Mouse (Mus musculus): ENCODE measurements around the gene Lrrc51.
A peak's percentile ranks its signal among the peaks of the same experiment; 100 is the strongest.

Lrrc51 gene

DNA sequence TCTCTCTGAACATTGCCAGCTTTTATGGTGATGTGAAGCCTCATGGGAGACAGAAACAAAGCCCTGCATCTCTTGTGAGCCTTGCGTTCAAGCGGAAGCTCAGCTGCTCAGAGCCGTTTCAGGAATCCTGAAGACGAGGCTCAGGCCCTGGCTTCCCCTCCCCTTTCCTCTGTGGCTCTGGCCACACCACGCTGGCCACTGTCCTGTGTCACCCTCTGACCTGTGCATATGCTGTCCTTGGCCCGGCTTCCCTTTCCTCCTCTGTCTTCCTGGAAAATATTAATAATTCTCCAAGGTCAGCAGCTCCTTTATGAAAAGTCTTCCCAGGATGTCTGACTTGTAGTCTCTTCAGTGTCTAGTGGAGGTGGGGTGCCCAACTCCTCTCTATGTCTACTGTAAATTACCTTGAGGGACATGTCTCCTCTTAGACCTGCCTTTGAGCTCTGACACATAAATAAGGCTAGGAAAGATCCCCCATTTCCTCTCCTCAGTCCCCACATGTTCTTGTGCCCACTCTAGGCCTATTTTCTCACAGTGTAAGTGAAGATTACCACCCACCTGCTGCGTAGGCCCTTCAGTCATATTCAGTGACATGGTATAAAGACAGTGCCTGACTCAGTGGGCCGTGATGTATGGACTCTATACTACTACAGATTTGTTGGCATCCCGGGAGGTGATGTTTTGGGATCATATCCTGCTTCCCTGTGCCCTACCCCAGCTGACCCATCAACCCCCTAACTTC lies 51.1 kb downstream of the Lrrc51 start:
- DNase-seq: peak; percentile 91

GRCm38 (mm10) chr7:101880855-101881254 lies 52.8 kb downstream of the Lrrc51 start:
- DNase-seq: no peak

DNA sequence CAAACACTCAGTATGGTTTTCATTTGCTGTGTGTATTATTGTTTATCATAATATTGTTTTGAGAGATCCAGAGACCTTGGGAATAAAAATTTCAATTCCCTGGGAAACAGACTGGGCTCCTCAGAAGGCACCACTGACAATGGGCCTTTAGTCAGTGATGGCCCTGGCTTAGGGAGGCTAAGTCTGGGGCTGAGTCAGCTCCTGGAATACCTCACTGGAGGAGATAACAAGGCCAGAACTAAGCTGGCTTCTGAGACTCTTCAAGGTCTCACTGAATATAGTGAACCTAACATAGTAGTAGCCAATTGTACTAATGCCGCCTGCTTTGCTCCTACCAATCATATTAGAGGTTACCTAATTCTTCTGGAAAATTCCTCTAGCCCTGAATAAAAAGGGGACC lies 57.7 kb downstream of the Lrrc51 start:
- no peak for DNase-seq

DNA sequence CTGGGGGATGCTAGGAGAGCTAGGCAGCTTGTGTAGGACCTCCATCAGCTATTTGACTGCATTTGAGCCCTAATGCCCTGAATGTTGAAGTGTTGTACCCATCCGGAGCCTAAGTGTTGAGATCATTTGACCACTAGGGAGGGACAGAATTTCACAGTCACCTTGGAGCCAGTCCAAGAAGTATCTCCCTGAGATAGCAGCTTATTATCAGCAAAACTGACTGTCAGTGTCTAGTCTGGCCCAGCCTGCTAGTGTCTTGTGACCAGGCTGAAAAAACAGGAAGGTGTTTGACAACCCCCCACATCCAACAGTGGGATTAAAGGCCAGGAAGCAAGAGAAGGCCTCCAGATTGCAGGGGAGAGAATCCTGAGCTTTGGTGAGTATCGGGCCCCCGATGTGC lies 62.4 kb downstream of the Lrrc51 start:
- no peak for DNase-seq

GRCm38 (mm10) chr7:101870629-101871028 lies 63.1 kb downstream of the Lrrc51 start, which contains the start of gene Folr1:
TSS of gene Folr1 (minus strand) at chr7:101870788.
- no peak for DNase-seq

DNA sequence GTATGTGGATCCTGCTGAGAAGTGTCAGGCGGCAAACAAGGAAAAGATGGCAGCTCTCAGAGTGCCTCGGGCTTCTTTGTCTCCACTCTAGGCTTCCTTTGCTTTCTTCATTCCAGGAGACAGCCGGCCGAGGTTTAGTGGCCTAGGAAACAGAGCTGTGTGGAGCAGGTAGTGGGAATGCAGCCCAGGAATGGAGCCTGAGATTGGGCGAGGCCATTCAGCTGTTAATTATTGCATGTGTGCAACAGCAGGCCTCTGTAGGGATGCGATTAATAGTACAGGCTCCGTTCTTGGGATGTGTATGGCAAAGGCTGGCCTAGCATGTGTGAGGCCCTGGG lies 64.6 kb downstream of the Lrrc51 start:
- no peak for DNase-seq

DNA sequence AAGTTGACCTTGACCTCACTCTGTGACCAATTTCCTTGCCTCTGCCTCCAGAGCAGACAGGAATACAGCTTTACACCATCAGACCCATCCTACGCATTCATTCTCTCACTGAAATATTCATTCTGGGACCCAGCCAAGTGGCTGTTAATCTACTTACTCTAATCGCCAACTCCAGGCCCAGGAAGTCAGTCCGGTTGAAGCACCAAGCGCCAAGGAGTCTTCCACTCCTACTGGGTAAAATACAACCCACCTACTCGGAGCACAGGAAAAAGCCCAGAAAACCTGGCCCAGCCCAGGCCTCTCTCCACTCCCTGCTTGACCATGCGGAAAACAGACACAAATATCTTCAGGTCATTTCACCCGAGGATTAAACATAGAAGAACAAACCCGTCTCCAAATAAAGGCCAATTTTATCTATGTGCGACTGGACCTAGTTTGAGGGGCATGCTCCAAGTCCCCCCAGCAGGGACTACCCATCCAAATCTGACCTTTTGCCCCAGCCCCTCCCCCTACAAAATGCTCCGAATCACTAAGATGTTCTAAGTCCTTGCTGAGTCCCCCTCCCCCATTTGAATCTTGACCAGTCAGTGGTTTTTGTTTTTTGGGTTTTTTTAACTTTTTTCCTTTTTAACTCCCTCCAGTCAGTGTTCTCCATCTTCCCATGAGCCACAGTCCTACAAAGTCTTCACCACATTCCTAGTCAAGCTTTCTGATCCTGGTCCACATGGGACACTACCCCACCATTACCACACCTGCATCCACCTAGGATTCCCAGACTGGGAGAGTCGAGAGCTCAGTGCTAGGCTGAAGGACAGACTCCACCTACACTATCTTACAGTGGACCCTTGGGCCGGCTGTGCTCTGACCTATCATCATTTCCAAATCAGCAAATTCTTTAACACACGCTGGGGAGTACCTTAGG lies 65.2 kb downstream of the Lrrc51 start:
- peak; percentile 89 for DNase-seq

DNA sequence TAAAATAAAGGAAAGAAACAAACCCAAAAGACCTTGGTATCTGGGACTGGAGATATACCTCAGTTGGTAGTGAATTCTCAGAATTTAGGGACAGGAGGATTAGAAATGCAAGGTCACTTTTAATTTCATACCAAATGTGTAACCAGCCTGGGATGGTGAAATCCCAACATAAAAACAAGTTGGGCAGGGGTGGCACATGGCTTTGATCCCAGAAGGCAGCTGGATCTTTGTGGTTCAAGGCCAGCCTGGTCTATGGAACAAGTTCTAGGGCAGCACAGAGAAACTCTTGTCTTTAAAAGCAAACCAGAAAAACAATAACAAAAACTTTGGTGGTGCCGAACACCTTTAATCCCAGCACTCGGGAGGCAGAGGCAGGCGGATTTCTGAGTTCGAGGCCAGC lies 66.2 kb downstream of the Lrrc51 start:
- DNase-seq: no peak

- no peak for DNase-seq
These were observed 67.0 kb downstream of the Lrrc51 start for GRCm38 (mm10) chr7:101866491-101867265.

- no peak for DNase-seq
These were observed 70.3 kb downstream of the Lrrc51 start, which contains the start of gene Anapc15 for GRCm38 (mm10) chr7:101863415-101863814. TSS of gene Anapc15 (plus strand) at chr7:101863715.

All from heart, adult 11 months (tissue).